Mouse (Mus musculus): ENCODE measurements around the gene Hps4. TPM values are rescaled to one million over a fixed set of nuclear protein-coding genes. Genes with fewer than 3 reads are reported as not detected.

The Hps4 gene
- polyA plus RNA-seq, 1 experiment from 2014 or later, result 40.0 TPM

- Histone ChIP-seq H3K27me3 (no peaks in the 10 kb centered on the region), H3K9ac (no peak overlapping the region), H3K36me3 (peaks cover 21% of the 10 kb centered on the region), H3K4me3 (peak overlapping the region; percentile 99; the same call in 1 of the 2 replicates), H3K27ac (no peak overlapping the region), H3K4me1 (peaks cover 15% of the 10 kb centered on the region), H3K4me2 (replicated peaks) (peak overlapping the region; percentile 65), H3K9me3 (no peaks in the 10 kb centered on the region)
- 28% methylated on average over 24 of the region's 24 CpGs for whole genome bisulfite sequencing
- ATAC-seq (ENCODE audit: insufficient number of reproducible peaks, insufficient read depth, low FRiP score, low TSS enrichment), result no peak; the same call in 1 of the 2 replicates
Observed at GRCm38 (mm10) chr5:112324637-112325545, 18.0 kb upstream of the Hps4 start.

GRCm38 (mm10) chr5:112325546-112326445 lies 17.1 kb upstream of the Hps4 start, which contains the start of gene Tfip11:
Tfip11 (plus strand) TSS chr5:112326358.
- H3K9ac ChIP-seq, result peak within 1 kb of the TSS; percentile 76
- no peaks in the 10 kb centered on the region for H3K9me3 ChIP-seq
- 8% methylated on average over 48 of the region's 48 CpGs for WGBS
- H3K4me3 ChIP-seq, result peak within 1 kb of the TSS; percentile 99
- ATAC-seq (ENCODE audit: insufficient number of reproducible peaks, insufficient read depth, low FRiP score, low TSS enrichment), result peak; percentile 79
- H3K36me3 ChIP-seq, result peaks cover 30% of the 10 kb centered on the region
- peak within 1 kb of the TSS; percentile 65 for H3K4me2 ChIP-seq (replicated peaks)
- H3K27ac ChIP-seq, result peak within 1 kb of the TSS; percentile 65; the same call in 1 of the 2 replicates
- peaks cover 15% of the 10 kb centered on the region for H3K4me1 ChIP-seq
- no peaks in the 10 kb centered on the region for H3K27me3 ChIP-seq

DNA sequence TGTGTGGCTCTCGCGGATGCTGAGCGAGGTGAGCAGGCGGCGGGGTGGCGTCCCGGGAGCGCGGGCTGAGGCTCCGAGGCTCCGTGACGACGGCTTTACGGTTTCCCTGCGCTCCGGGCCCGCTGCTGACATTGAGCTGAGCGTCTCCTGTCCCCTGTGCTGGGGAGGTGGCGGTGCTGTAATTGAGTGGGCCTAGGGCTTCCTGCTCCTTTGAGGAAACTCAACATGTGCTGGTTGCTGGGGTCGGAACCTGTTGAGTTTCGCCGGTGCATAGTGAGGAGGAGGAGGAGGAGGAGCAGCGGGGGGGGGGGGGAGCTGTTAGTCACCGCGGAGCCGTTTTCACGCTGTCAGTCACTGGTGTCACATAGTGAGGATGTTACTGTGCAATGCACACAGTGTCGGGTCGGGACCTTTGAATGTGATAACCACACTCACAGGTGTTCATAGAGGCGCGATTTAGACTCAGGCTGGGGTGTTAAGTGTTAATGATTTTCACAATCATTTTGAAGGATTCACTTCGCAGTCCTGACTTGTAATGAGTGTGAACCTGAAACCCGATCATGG lies 16.4 kb upstream of the Hps4 start:
- H3K9ac ChIP-seq, result peak overlapping the region; percentile 76
- peak; percentile 66 for ATAC-seq (ENCODE audit: insufficient number of reproducible peaks, insufficient read depth, low FRiP score, low TSS enrichment)
- 0 out of 2 replicates have a peak overlapping the region, but pooled peaks have one; percentile 65 for H3K27ac ChIP-seq
- H3K4me2 ChIP-seq (replicated peaks), result peak overlapping the region; percentile 65
- H3K4me1 ChIP-seq, result peaks cover 15% of the 10 kb centered on the region
- H3K4me3 ChIP-seq, result peak overlapping the region; percentile 99
- no peaks in the 10 kb centered on the region for H3K9me3 ChIP-seq
- peaks cover 37% of the 10 kb centered on the region for H3K36me3 ChIP-seq
- H3K27me3 ChIP-seq, result no peaks in the 10 kb centered on the region
- 1% methylated on average over 32 of the region's 33 CpGs for WGBS

- H3K4me1 ChIP-seq, result peaks cover 15% of the 10 kb centered on the region
- H3K9me3 ChIP-seq, result no peaks in the 10 kb centered on the region
- no peak overlapping the region for H3K4me3 ChIP-seq
- H3K4me2 ChIP-seq (replicated peaks), result no peak overlapping the region
- H3K27ac ChIP-seq, result no peak overlapping the region
- H3K27me3 ChIP-seq, result no peaks in the 10 kb centered on the region
- ATAC-seq (ENCODE audit: insufficient number of reproducible peaks, insufficient read depth, low FRiP score, low TSS enrichment), result no peak
- WGBS, result 93% methylated on average over 15 of the region's 15 CpGs
- no peak overlapping the region for H3K9ac ChIP-seq
- H3K36me3 ChIP-seq, result peaks cover 50% of the 10 kb centered on the region
Observed at GRCm38 (mm10) chr5:112327854-112328253, 15.0 kb upstream of the Hps4 start.

GRCm38 (mm10) chr5:112329805-112330564 lies 12.9 kb upstream of the Hps4 start:
- H3K36me3 ChIP-seq, result peaks cover 72% of the 10 kb centered on the region
- no peak for ATAC-seq (ENCODE audit: insufficient number of reproducible peaks, insufficient read depth, low FRiP score, low TSS enrichment)
- H3K27ac ChIP-seq, result no peak overlapping the region
- H3K9ac ChIP-seq, result no peak overlapping the region
- WGBS, result 90% methylated on average over 14 of the region's 14 CpGs
- no peak overlapping the region for H3K4me3 ChIP-seq
- no peak overlapping the region for H3K4me2 ChIP-seq (replicated peaks)
- H3K4me1 ChIP-seq, result peaks cover 15% of the 10 kb centered on the region
- H3K9me3 ChIP-seq, result no peaks in the 10 kb centered on the region
- H3K27me3 ChIP-seq, result no peaks in the 10 kb centered on the region

DNA sequence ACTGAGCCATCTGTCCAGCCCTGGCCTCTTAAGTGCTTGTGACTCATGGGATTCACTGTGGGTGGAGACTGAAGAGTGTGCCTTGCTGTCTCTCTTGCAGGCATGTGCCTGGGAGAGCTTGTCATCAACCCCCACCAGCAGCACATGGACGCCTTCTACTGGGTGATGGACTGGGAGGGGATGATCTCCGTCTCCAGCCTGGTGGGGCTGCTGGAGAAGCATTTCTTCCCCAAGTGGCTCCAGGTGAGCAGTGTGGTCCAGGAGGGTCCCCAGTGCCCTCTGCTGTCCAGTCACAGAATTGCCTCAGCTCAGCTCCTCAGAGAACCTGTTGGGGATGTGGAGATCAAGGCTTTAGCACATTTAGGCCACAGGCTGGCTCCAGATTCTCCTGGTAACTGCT lies 7.4 kb upstream of the Hps4 start:
- Histone ChIP-seq H3K36me3 (peaks cover 91% of the 10 kb centered on the region), H3K27ac (no peak overlapping the region), H3K4me3 (no peak overlapping the region), H3K9ac (no peak overlapping the region), H3K27me3 (no peaks in the 10 kb centered on the region), H3K4me2 (replicated peaks) (no peak overlapping the region), H3K9me3 (no peaks in the 10 kb centered on the region), H3K4me1 (no peaks in the 10 kb centered on the region)
- WGBS, result 33% methylated on average over 2 of the region's 2 CpGs
- no peak for ATAC-seq (ENCODE audit: insufficient number of reproducible peaks, insufficient read depth, low FRiP score, low TSS enrichment)

GRCm38 (mm10) chr5:112337004-112337403 lies 5.9 kb upstream of the Hps4 start:
- peaks cover 76% of the 10 kb centered on the region for H3K36me3 ChIP-seq
- H3K27me3 ChIP-seq, result no peaks in the 10 kb centered on the region
- H3K4me2 ChIP-seq (replicated peaks), result no peak overlapping the region
- H3K27ac ChIP-seq, result no peak overlapping the region
- no peaks in the 10 kb centered on the region for H3K9me3 ChIP-seq
- H3K4me1 ChIP-seq, result peaks cover 7% of the 10 kb centered on the region
- 94% methylated on average over 22 of the region's 22 CpGs for WGBS
- no peak for ATAC-seq (ENCODE audit: insufficient number of reproducible peaks, insufficient read depth, low FRiP score, low TSS enrichment)
- no peak overlapping the region for H3K9ac ChIP-seq
- no peak overlapping the region for H3K4me3 ChIP-seq

GRCm38 (mm10) chr5:112339215-112339614 lies 3.7 kb upstream of the Hps4 start:
- peaks cover 54% of the 10 kb centered on the region for H3K36me3 ChIP-seq
- 71% methylated on average over 7 of the region's 7 CpGs for WGBS

DNA sequence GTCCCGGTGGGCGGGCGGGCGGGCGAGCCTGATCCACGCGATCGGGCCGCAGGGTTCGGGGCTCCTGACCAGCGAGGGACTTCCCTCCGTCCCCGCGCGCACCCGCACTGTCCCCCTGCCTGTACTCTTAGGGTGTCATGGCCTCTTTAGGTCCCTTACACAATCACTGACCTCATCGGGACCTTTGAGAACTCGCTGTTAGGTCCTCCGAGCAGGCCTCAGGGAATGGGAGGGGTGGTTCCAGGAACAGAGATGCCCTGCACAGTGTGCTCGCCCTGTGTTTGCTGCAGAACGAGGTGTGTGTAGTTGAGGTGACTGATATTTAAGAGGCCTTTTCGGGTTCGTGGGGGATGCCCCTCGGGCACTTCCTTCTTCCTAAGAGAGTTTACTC lies 317 bp downstream of the Hps4 start:
- ATAC-seq (ENCODE audit: insufficient number of reproducible peaks, insufficient read depth, low FRiP score, low TSS enrichment), result peak; percentile 32; the same call in 1 of the 2 replicates

More at GRCm38 (mm10) chr5:112339215-112339614, 3.7 kb upstream of the Hps4 start:
- no peak for ATAC-seq (ENCODE audit: insufficient number of reproducible peaks, insufficient read depth, low FRiP score, low TSS enrichment)
- Histone ChIP-seq H3K27ac (no peak overlapping the region), H3K4me2 (replicated peaks) (no peak overlapping the region), H3K9me3 (no peaks in the 10 kb centered on the region), H3K4me3 (no peak overlapping the region), H3K4me1 (peaks cover 18% of the 10 kb centered on the region), H3K9ac (no peak overlapping the region), H3K27me3 (no peaks in the 10 kb centered on the region)

GRCm38 (mm10) chr5:112344092-112344960 lies 1.4 kb downstream of the Hps4 start:
- no peak for ATAC-seq (ENCODE audit: insufficient number of reproducible peaks, insufficient read depth, low FRiP score, low TSS enrichment)
- 66% methylated on average over 6 of the region's 6 CpGs for WGBS
- Histone ChIP-seq H3K4me1 (peaks cover 23% of the 10 kb centered on the region), H3K4me3 (peak overlapping the region; percentile 79; the same call in 1 of the 2 replicates), H3K36me3 (peaks cover 32% of the 10 kb centered on the region), H3K9ac (no peak overlapping the region), H3K27ac (no peak overlapping the region), H3K27me3 (no peaks in the 10 kb centered on the region), H3K4me2 (replicated peaks) (no peak overlapping the region; the same call in 1 of the 2 replicates), H3K9me3 (no peaks in the 10 kb centered on the region)

More for the DNA sequence above, 317 bp downstream of the Hps4 start:
- peaks cover 23% of the 10 kb centered on the region for H3K4me1 ChIP-seq
- no peaks in the 10 kb centered on the region for H3K27me3 ChIP-seq
- H3K9ac ChIP-seq, result peak overlapping the region; percentile 82
- no peak overlapping the region for H3K27ac ChIP-seq
- H3K9me3 ChIP-seq, result no peaks in the 10 kb centered on the region
- peak overlapping the region; percentile 79 for H3K4me3 ChIP-seq
- peaks cover 31% of the 10 kb centered on the region for H3K36me3 ChIP-seq
- H3K4me2 ChIP-seq (replicated peaks), result peak overlapping the region; percentile 85
- under 1% methylated on average over 22 of the region's 24 CpGs for WGBS

Data from embryonic facial prominence, embryonic 12.5 days (tissue).